Mouse (Mus musculus): ENCODE results near the gene Nus1. TPM values are rescaled to one million over a fixed set of nuclear protein-coding genes. Genes with fewer than 3 reads are reported as not detected.

Gene Nus1
- polyA plus RNA-seq, 3 experiments from 2014 or later, result 7.5 to 8.2 (median 7.7) TPM

DNA sequence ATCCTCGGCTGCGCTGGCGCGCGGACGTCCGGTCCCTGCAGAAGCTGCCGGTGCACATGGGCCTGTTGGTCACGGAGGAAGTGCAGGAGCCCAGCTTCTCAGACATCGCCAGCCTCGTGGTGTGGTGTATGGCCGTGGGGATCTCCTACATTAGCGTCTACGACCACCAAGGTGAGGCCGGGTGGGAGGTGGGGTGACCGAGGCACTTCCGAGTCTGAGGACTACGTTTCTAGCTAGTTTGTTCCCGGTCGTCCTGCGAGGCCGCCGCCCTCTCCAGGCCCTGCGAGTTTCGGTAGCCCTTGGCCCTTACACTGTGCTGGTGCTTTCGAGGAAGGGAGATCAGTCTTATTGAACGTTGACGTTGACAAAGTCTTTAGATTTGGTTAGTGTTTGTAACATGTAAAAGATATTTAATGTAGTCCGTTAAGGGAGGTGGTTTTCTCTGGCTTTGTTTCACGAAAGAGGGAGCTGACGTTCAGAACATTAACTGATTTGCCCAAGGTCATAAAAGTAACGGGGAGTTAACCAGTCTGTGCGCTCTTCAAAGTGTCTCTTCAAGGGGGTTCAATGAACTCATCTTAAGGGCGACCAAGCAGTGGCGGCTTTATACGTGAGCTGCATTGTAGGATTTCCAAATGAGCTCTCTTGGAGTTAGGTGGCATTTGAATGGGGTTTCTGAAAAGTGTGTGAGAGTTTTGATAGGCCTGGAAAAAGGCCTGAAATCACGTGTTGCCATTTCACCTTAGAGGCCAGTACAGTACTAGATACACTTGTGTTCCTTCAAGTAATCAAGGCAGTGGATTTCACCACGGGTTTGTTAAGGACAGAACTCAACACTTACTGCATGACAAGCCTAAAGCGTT is 882 bp downstream of the Nus1 start:
- no peak for ATAC-seq

GRCm38 (mm10) chr10:52418931-52419330 is 1.6 kb downstream of the Nus1 start:
- no peak for ATAC-seq

DNA sequence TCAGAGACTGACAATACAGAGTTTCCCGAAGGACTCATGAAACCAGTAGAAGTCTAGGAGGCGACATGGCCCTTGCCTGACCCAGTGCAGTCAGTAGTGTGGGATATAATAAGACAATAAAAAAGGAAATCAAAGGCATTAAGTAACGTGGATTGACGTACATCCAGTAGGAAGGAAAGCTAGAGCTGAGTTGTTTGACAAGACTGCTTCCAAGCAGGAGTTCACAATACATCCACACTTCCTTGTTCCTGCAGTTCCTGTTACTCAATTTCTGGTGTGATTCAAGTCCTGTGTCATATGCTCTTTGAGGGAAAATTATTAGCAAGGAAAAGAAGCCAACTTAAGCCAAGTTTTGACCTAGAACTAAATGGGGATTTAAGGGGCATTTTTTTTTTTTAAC is 2.1 kb downstream of the Nus1 start:
- no peak for ATAC-seq

GRCm38 (mm10) chr10:52420526-52420925 is 3.2 kb downstream of the Nus1 start:
- ATAC-seq, result no peak

DNA sequence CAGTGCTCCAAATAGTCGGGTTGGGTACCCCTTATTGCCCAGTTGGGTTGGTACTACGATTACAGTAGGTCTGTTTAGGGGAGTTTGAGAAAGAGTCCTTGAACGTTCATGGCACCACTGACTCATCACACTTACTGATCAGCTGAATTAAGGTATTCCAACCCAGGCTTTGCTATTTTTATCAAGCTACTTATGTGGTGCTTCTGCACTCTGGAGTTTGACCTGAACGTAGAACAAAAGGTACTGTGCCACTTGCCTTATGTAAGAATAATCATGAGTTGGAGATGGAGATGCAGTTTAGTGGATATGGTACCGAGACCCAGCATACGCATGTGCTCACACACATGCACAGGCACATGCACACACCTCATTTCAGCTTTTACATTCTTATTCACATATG is 4.4 kb downstream of the Nus1 start:
- ATAC-seq, result no peak

- ATAC-seq, result no peak
Measured at GRCm38 (mm10) chr10:52423097-52423496, 5.8 kb downstream of the Nus1 start.

DNA sequence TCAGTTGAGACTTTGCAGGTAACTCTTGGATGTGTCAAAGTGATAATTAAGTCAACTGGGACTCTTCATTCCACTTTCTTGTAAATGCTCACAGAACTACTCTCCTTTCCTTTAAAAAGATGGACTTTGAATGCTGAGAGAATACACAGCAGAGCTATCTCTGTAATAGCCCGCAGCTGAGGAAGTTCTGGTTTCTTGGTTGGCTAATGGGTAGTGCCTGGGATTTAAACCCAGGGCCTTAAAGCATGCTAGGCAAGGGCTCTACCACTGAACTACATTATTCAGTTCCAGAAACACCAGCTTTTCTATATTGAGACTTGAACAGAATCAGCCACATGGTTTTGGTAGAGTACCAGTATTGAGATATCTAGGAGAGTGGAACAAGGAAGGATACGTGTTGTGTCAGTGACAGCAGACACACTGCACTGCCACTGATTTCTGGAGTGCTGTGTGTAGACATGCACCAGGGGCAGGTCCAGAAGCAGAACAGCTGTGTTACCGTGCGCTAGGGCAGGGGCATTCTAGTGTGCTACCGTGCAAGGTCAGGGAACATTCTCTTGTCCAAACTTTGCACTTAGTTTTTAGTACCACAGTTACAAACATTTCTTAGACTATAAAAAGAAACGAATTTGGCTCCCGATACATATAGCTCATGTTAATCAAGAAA is 9.1 kb downstream of the Nus1 start:
- ATAC-seq, result no peak

DNA sequence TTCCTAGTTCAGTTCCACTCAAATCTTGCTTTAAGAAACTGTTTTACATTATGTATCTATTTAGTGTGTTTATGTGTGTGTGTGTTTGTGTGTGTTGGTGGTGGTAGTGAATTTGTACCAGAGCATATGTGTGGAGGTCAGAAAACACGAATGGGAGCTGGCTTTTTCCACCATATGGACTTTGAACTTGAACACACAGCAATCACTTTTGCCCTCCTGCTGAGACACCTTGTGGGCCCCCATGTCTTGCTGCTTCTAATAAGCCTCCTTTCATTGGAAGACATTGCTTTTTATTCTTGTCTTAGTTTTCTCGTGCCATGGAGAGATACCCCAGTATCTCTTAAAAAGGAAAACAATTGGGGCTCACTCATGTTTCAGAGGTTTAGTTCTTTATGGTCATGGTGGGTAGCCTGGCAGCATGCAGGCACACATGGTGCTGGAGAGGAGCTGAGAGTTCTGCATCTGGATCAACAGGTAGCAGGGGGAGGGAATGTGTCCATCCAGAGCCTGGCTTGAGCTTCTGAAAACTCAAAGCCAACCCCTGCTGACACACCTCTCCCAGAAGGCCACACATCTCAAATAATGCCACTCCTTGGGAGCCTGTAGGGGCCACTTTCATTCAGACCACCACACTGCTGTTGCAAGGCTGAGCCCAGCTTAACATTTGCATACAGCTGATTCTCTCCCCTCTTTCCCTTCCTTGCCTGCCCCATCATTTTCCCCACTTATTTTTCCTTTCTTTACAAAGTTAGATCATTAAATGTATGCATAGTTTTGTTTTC is 10.5 kb downstream of the Nus1 start:
- ATAC-seq, result no peak

DNA sequence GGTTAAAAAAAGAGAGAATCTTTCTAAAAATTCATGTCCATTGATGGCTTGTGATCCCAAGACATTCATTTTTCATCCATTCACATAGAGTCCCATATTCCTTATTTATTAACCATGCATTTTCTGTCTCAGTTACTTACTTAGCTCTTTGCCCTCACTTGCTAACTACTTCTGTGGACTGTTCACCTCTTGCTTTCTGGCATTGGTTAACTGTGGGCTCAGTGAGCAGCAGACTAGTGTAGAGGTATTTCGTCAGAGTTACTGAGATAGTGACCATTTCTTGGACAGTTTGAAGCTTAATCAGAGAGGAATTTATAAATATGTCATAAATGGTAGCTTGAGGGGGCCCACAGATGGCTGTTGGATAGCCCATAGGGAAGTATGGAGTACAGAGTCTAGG is 13.6 kb downstream of the Nus1 start:
- ATAC-seq, result no peak

GRCm38 (mm10) chr10:52434836-52435235 is 17.5 kb downstream of the Nus1 start:
- no peak for ATAC-seq

GRCm38 (mm10) chr10:52460614-52461013 is 43.3 kb downstream of the Nus1 start:
- ATAC-seq, result no peak

- ATAC-seq, result no peak
Measured at GRCm38 (mm10) chr10:52463941-52464739, 46.8 kb downstream of the Nus1 start.

- no peak for ATAC-seq
Measured at GRCm38 (mm10) chr10:52471520-52471919, 54.2 kb downstream of the Nus1 start.

Other genes with a start within 250 kb of the Nus1 start
- not detected for gene Ros1, start 222.3 kb upstream of the Nus1 start, polyA plus RNA-seq (2017; shearing (Covaris generic))
- under 1 TPM in 1 of 3 experiments, not detected in 2; 0.17 TPM for gene Dcbld1, start 183.9 kb upstream of the Nus1 start, polyA plus RNA-seq (2017; shearing (Covaris generic))
- not detected for gene Gm26741, start 58.8 kb upstream of the Nus1 start, polyA plus RNA-seq (2017; shearing (Covaris generic))
- 1 to 10 TPM; 5.5 to 8.1 (median 6.0) TPM for gene Gopc, start 35.4 kb upstream of the Nus1 start, polyA plus RNA-seq (2017; shearing (Covaris generic))
- gene Nepn, start 28.6 kb upstream of the Nus1 start, polyA plus RNA-seq (2017; shearing (Covaris generic)), result not detected